Mouse (Mus musculus): Measurements from ENCODE around the gene Vcam1. TPM values are rescaled to one million over a fixed set of nuclear protein-coding genes. Genes with fewer than 3 reads are reported as not detected.

The Vcam1 gene
- polyA plus RNA-seq, 2 experiments = 66.7 to 162 TPM

DNA sequence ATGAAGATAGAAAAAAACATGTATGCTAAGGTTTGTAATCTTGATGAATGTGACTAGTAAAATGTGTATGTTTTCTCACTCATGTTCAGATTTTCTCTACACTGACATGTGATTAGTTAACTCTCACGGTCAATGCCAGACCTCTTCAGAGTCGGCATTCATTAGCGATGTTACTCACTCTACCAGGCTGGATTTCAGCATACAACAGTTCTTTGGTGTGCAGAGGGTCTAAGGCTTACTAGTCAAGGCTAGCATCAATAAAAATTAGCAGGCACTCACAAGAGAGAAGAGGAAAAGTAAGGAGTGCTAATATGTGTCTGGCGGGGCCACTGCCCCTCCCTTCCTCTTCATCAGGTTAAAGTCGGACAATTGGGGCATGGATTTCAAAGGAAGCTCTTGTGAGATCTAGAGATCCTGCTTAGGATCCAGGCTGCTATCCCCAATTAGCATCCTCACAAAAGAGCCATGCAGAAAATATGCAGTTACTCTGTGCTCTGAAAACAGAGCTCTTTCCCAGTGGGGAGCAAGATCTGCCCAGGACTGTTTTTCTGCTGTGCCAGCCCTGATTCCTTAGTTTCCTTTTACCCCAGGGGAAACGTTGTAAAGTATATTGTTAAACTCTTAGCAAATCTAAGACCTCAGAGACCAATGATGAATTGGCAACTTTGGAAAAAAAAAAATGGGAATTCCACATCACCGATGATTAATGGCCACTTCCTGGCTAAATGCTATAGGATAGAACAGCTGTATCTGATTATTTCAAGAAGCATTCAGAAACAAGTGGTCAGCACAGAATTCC is 15.8 kb downstream of the Vcam1 start:
- H3K27ac ChIP-seq (replicated peaks; ENCODE audit: low read depth, low read length) = peak overlapping the region; percentile 34
- H3K4me3 ChIP-seq (replicated peaks; ENCODE audit: low read length) = no peak overlapping the region
- TF ChIP-seq POLR2A (IDR thresholded peaks at IDR 0.05; ENCODE audit: borderline replicate concordance, extremely low read depth, insufficient read depth, insufficient read length) = no peak
- H3K9me3 ChIP-seq (ENCODE audit: control insufficient read depth, low read length) = no peaks in the 10 kb centered on the region
- peaks cover 22% of the 10 kb centered on the region for H3K4me1 ChIP-seq (ENCODE audit: control insufficient read depth, insufficient read depth, low read length)
- ATAC-seq (ENCODE audit: low FRiP score, low read depth) = peak; percentile 31; the same call in 1 of the 2 replicates
- no peak overlapping the region for H3K9ac ChIP-seq (ENCODE audit: low read depth, low read length, severe bottlenecking)
- peak; percentile 77 for DNase-seq (ENCODE audit: low spot score)
- peak overlapping the region; percentile 23; the same call in 1 of the 2 replicates for H3K4me2 ChIP-seq (replicated peaks; ENCODE audit: low read depth, low read length, severe bottlenecking)
- 9% methylated on average over 7 of the region's 7 CpGs for WGBS
- H3K36me3 ChIP-seq (ENCODE audit: control insufficient read depth, insufficient read depth, low read length) = peaks cover 24% of the 10 kb centered on the region
- no peaks in the 10 kb centered on the region for H3K27me3 ChIP-seq (ENCODE audit: control insufficient read depth, insufficient read depth, low read length)

- no peak for TF ChIP-seq POLR2A (IDR thresholded peaks at IDR 0.05; ENCODE audit: borderline replicate concordance, extremely low read depth, insufficient read depth, insufficient read length)
- Histone ChIP-seq H3K27ac (replicated peaks; ENCODE audit: low read depth, low read length) (no peak overlapping the region), H3K4me2 (replicated peaks; ENCODE audit: low read depth, low read length, severe bottlenecking) (no peak overlapping the region), H3K27me3 (ENCODE audit: control insufficient read depth, insufficient read depth, low read length) (no peaks in the 10 kb centered on the region), H3K4me1 (ENCODE audit: control insufficient read depth, insufficient read depth, low read length) (peaks cover 22% of the 10 kb centered on the region), H3K4me3 (replicated peaks; ENCODE audit: low read length) (no peak overlapping the region), H3K36me3 (ENCODE audit: control insufficient read depth, insufficient read depth, low read length) (peaks cover 24% of the 10 kb centered on the region), H3K9ac (ENCODE audit: low read depth, low read length, severe bottlenecking) (no peak overlapping the region), H3K9me3 (ENCODE audit: control insufficient read depth, low read length) (no peaks in the 10 kb centered on the region)
- WGBS = 57% methylated on average over 5 of the region's 5 CpGs
- DNase-seq (ENCODE audit: low spot score) (no peak), ATAC-seq (ENCODE audit: low FRiP score, low read depth) (no peak)
These were observed 16.6 kb downstream of the Vcam1 start for GRCm38 (mm10) chr3:116112816-116113405.

DNA sequence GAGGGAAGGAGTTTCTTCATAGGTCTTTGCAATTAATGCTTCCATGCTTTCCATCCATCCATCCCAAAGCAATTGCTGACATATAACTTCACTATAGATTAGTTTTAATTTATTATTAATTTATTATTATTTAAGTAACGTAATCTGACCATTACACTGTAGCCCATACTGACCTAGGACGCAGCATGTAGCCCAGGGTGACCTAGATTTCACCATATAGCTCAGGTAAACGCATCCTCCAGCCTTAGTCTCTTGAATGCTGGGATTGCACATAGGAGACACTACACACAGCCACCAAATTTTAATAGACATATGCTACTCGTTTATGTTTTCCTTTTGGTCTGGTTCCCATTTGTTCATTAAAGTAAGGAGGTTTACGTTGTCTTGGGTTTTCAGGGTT is 23.8 kb downstream of the Vcam1 start:
- no peak overlapping the region for H3K27ac ChIP-seq (replicated peaks; ENCODE audit: low read depth, low read length)
- TF ChIP-seq POLR2A (IDR thresholded peaks at IDR 0.05; ENCODE audit: borderline replicate concordance, extremely low read depth, insufficient read depth, insufficient read length) = no peak
- H3K27me3 ChIP-seq (ENCODE audit: control insufficient read depth, insufficient read depth, low read length) = no peaks in the 10 kb centered on the region
- no peak overlapping the region for H3K9ac ChIP-seq (ENCODE audit: low read depth, low read length, severe bottlenecking)
- H3K36me3 ChIP-seq (ENCODE audit: control insufficient read depth, insufficient read depth, low read length) = peaks cover 3% of the 10 kb centered on the region; the same call in 1 of the 2 replicates
- no peaks in the 10 kb centered on the region for H3K9me3 ChIP-seq (ENCODE audit: control insufficient read depth, low read length)
- ATAC-seq (ENCODE audit: low FRiP score, low read depth) = no peak
- H3K4me2 ChIP-seq (replicated peaks; ENCODE audit: low read depth, low read length, severe bottlenecking) = no peak overlapping the region
- no peak for DNase-seq (ENCODE audit: low spot score)
- H3K4me3 ChIP-seq (replicated peaks; ENCODE audit: low read length) = no peak overlapping the region
- WGBS = 46% methylated on average over 5 of the region's 5 CpGs
- H3K4me1 ChIP-seq (ENCODE audit: control insufficient read depth, insufficient read depth, low read length) = no peaks in the 10 kb centered on the region; the same call in 1 of the 2 replicates

- 12% methylated on average over 21 of the region's 21 CpGs for WGBS
- H3K27me3 ChIP-seq (ENCODE audit: control insufficient read depth, insufficient read depth, low read length) = no peaks in the 10 kb centered on the region
- peak overlapping the region; percentile 36 for H3K4me2 ChIP-seq (replicated peaks; ENCODE audit: low read depth, low read length, severe bottlenecking)
- no peaks in the 10 kb centered on the region for H3K36me3 ChIP-seq (ENCODE audit: control insufficient read depth, insufficient read depth, low read length)
- no peak for TF ChIP-seq POLR2A (IDR thresholded peaks at IDR 0.05; ENCODE audit: borderline replicate concordance, extremely low read depth, insufficient read depth, insufficient read length)
- ATAC-seq (ENCODE audit: low FRiP score, low read depth) (0 out of 2 replicates have a peak, but pooled peaks have one; percentile 27), DNase-seq (ENCODE audit: low spot score) (peak; percentile 16)
- no peak overlapping the region for H3K9ac ChIP-seq (ENCODE audit: low read depth, low read length, severe bottlenecking)
- H3K4me1 ChIP-seq (ENCODE audit: control insufficient read depth, insufficient read depth, low read length) = no peaks in the 10 kb centered on the region; the same call in 1 of the 2 replicates
- H3K4me3 ChIP-seq (replicated peaks; ENCODE audit: low read length) = 0 out of 2 replicates have a peak overlapping the region, but pooled peaks have one; percentile 7
- H3K27ac ChIP-seq (replicated peaks; ENCODE audit: low read depth, low read length) = 0 out of 2 replicates have a peak overlapping the region, but pooled peaks have one; percentile 33
- no peaks in the 10 kb centered on the region for H3K9me3 ChIP-seq (ENCODE audit: control insufficient read depth, low read length)
These were observed 24.4 kb downstream of the Vcam1 start for GRCm38 (mm10) chr3:116104866-116105647.

DNA sequence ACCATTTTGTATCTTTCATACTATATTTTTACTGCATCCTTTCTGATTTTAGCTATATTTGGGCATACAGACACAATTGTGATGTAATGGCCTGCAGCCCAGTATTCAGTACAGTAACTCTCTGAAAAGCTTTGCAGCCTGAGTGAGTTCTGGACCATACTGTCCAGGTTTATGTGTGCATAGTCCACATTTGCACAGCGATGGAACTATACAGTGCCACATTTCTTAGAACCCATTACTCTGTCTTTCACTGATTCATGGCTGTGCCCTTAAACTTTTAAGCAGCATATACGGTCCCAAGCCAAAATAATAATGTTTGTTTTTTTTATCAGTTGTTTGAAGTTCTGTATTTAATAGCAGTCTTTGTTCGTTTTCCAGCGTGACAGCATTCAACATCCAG is 25.2 kb downstream of the Vcam1 start:
- Histone ChIP-seq H3K27ac (replicated peaks; ENCODE audit: low read depth, low read length) (no peak overlapping the region), H3K9ac (ENCODE audit: low read depth, low read length, severe bottlenecking) (no peak overlapping the region), H3K4me1 (ENCODE audit: control insufficient read depth, insufficient read depth, low read length) (no peaks in the 10 kb centered on the region; the same call in 1 of the 2 replicates), H3K27me3 (ENCODE audit: control insufficient read depth, insufficient read depth, low read length) (no peaks in the 10 kb centered on the region), H3K36me3 (ENCODE audit: control insufficient read depth, insufficient read depth, low read length) (no peaks in the 10 kb centered on the region), H3K4me2 (replicated peaks; ENCODE audit: low read depth, low read length, severe bottlenecking) (no peak overlapping the region), H3K9me3 (ENCODE audit: control insufficient read depth, low read length) (no peaks in the 10 kb centered on the region), H3K4me3 (replicated peaks; ENCODE audit: low read length) (no peak overlapping the region)
- DNase-seq (ENCODE audit: low spot score) = no peak
- no peak for TF ChIP-seq POLR2A (IDR thresholded peaks at IDR 0.05; ENCODE audit: borderline replicate concordance, extremely low read depth, insufficient read depth, insufficient read length)
- WGBS = 44% methylated on average over 4 of the region's 4 CpGs
- no peak for ATAC-seq (ENCODE audit: low FRiP score, low read depth)

All from limb, embryonic 14.5 days (tissue).